Mouse (Mus musculus) megakaryocyte, adult 5-6 weeks (primary cell): Measurements from ENCODE around the gene Bap1. TPM values are rescaled to one million over a fixed set of nuclear protein-coding genes. Genes with fewer than 3 reads are reported as not detected.

Experiments
- total RNA-seq, 2 experiments: library from RNA; stranded (forward) in 1 of 2; stranded (reverse) in 1 of 2; fragments of 153-499, 151-499 nt in 1 of 2; fragments of 221-1000, 200-1000 nt in 1 of 2; gene quantifications; 2 replicates each; pipeline versions ENCODE4 v1.2.3 to v1.2.4; 2015 to 2017

The Bap1 gene
- total RNA-seq, 2 experiments from 2014 or later, result 14.0 to 30.4 TPM

Other genes starting within 250 kb of the Bap1 start
- gene Spcs1, start 249.8 kb upstream of the Bap1 start, total RNA-seq (2015), result 179 and 205 TPM in 2 replicates
- 80.1 and 82.1 TPM in 2 replicates for gene Spcs1, start 249.8 kb upstream of the Bap1 start, total RNA-seq (2017)
- gene Pbrm1, start 232.3 kb upstream of the Bap1 start, total RNA-seq (2015), result 73.6 and 77.6 TPM in 2 replicates
- gene Pbrm1, start 232.3 kb upstream of the Bap1 start, total RNA-seq (2017), result 63.1 and 71.9 TPM in 2 replicates
- 45.8 and 55.3 TPM in 2 replicates for gene Gnl3, start 232.3 kb upstream of the Bap1 start, total RNA-seq (2015)
- 48.6 and 60.6 TPM in 2 replicates for gene Gnl3, start 232.3 kb upstream of the Bap1 start, total RNA-seq (2017)
- 65.2 and 73.3 TPM in 2 replicates for gene Smim4, start 122.5 kb upstream of the Bap1 start, total RNA-seq (2015)
- gene Smim4, start 122.5 kb upstream of the Bap1 start, total RNA-seq (2017), result 34.8 and 42.5 TPM in 2 replicates
- gene Nt5dc2, start 120.4 kb upstream of the Bap1 start, total RNA-seq (2015), result 20.6 and 21.0 TPM in 2 replicates
- 24.1 and 29.0 TPM in 2 replicates for gene Nt5dc2, start 120.4 kb upstream of the Bap1 start, total RNA-seq (2017)
- gene Stab1, start 82.8 kb upstream of the Bap1 start, total RNA-seq (2015), result 0.27 TPM in 1 of 2 replicates, not detected in the other
- 0.40 and 1.0 TPM in 2 replicates for gene Stab1, start 82.8 kb upstream of the Bap1 start, total RNA-seq (2017)
- 0.71 TPM in 1 of 2 replicates, not detected in the other for gene Tnnc1, start 43.1 kb upstream of the Bap1 start, total RNA-seq (2015)
- not detected in 2 replicates for gene Tnnc1, start 43.1 kb upstream of the Bap1 start, total RNA-seq (2017)
- 74.8 and 95.0 TPM in 2 replicates for gene Nisch, start 34.5 kb upstream of the Bap1 start, total RNA-seq (2015)
- 65.6 and 79.0 TPM in 2 replicates for gene Nisch, start 34.5 kb upstream of the Bap1 start, total RNA-seq (2017)
- not detected in 2 replicates for gene Sema3g, start 33.6 kb upstream of the Bap1 start, total RNA-seq (2015)
- not detected in 2 replicates for gene Sema3g, start 33.6 kb upstream of the Bap1 start, total RNA-seq (2017)
- 12.5 and 14.3 TPM in 2 replicates for gene Phf7, start 133 bp upstream of the Bap1 start, total RNA-seq (2015)
- 9.8 and 13.4 TPM in 2 replicates for gene Phf7, start 133 bp upstream of the Bap1 start, total RNA-seq (2017)
- gene Dnah1, start 72.4 kb downstream of the Bap1 start, total RNA-seq (2015), result 0.05 TPM in 1 of 2 replicates, not detected in the other
- under 0.01 TPM in 1 of 2 replicates, not detected in the other for gene Dnah1, start 72.4 kb downstream of the Bap1 start, total RNA-seq (2017)
- 45.3 and 48.0 TPM in 2 replicates for gene Capn7, start 85.2 kb downstream of the Bap1 start, total RNA-seq (2015)
- 51.3 and 56.5 TPM in 2 replicates for gene Capn7, start 85.2 kb downstream of the Bap1 start, total RNA-seq (2017)
- 52.3 and 52.8 TPM in 2 replicates for gene Sh3bp5, start 184.6 kb downstream of the Bap1 start, total RNA-seq (2015)
- 26.4 and 36.1 TPM in 2 replicates for gene Sh3bp5, start 184.6 kb downstream of the Bap1 start, total RNA-seq (2017)
- gene Eaf1, start 242.9 kb downstream of the Bap1 start, total RNA-seq (2015), result 16.4 and 18.1 TPM in 2 replicates
- gene Eaf1, start 242.9 kb downstream of the Bap1 start, total RNA-seq (2017), result 13.9 and 18.8 TPM in 2 replicates
- 11.2 and 17.8 TPM in 2 replicates for gene Mettl6, start 243.6 kb downstream of the Bap1 start, total RNA-seq (2015)
- gene Mettl6, start 243.6 kb downstream of the Bap1 start, total RNA-seq (2017), result 51.6 and 53.3 TPM in 2 replicates